Mouse (Mus musculus) left cerebral cortex, postnatal 4 days (tissue): ENCODE results near the gene Gm14214. TPM values are rescaled to one million over a fixed set of nuclear protein-coding genes. Genes with fewer than 3 reads are reported as not detected.

ENCODE experiments used
- DNase-seq: peaks from one replicate; pipeline ENCODE4 v3.0.0-alpha.2; 2022
- intact Hi-C: fragments of 180-260 bp; cut with DNase I; formaldehyde crosslinking; loops from one replicate; pipeline ENCODE4 v1.15.1; 2025
- total RNA-seq, 2 experiments: library from RNA; stranded (reverse); gene quantifications; 2 replicates each; pipeline ENCODE4 v1.2.3; 2021

Gm14214 gene
- total RNA-seq, 2 experiments from 2014 or later, result not detected

- intact Hi-C loops, result loop anchor here (10.0 kb wide), 1 partner anchor 65 kb away; no protein-coding TSS in a partner anchor
- no peak for DNase-seq
Measured at GRCm38 (mm10) chr2:154779648-154780047, 9.8 kb upstream of the Gm14214 start.

- no peak for DNase-seq
- intact Hi-C loops, result loop anchor here (10.0 kb wide), 1 partner anchor 62 kb away; no protein-coding TSS in a partner anchor
Measured at GRCm38 (mm10) chr2:154776496-154776895, 6.7 kb upstream of the Gm14214 start.

GRCm38 (mm10) chr2:154774032-154774431, 4.2 kb upstream of the Gm14214 start:
- intact Hi-C loops, result loop anchor here (10.0 kb wide), 1 partner anchor 59 kb away; no protein-coding TSS in a partner anchor
- DNase-seq, result peak; percentile 64

GRCm38 (mm10) chr2:154771604-154772003, 1.8 kb upstream of the Gm14214 start:
- intact Hi-C loops, result loop anchor here (10.0 kb wide), 1 partner anchor 57 kb away; no protein-coding TSS in a partner anchor

GRCm38 (mm10) chr2:154767051-154767450, 2.8 kb downstream of the Gm14214 start:
- DNase-seq, result no peak
- intact Hi-C loops, result no loop called here

More at GRCm38 (mm10) chr2:154771604-154772003, 1.8 kb upstream of the Gm14214 start:
- DNase-seq, result no peak

- intact Hi-C loops, result no loop called here
- no peak for DNase-seq
Measured at GRCm38 (mm10) chr2:154765554-154766008, 4.2 kb downstream of the Gm14214 start.

- no peak for DNase-seq
- intact Hi-C loops, result no loop called here
Measured at GRCm38 (mm10) chr2:154764828-154765497, 4.9 kb downstream of the Gm14214 start.

GRCm38 (mm10) chr2:154763226-154763625, 6.6 kb downstream of the Gm14214 start:
- intact Hi-C loops, result no loop called here
- DNase-seq, result no peak

GRCm38 (mm10) chr2:154758454-154758853, 11.4 kb downstream of the Gm14214 start:
- intact Hi-C loops, result no loop called here
- DNase-seq, result no peak

GRCm38 (mm10) chr2:154757691-154758090, 12.1 kb downstream of the Gm14214 start:
- intact Hi-C loops, result no loop called here
- DNase-seq, result no peak

GRCm38 (mm10) chr2:154755791-154756190, 14.0 kb downstream of the Gm14214 start:
- intact Hi-C loops, result no loop called here
- DNase-seq, result no peak

- DNase-seq, result no peak
- intact Hi-C loops, result no loop called here
Measured at GRCm38 (mm10) chr2:154754068-154754560, 15.7 kb downstream of the Gm14214 start.

GRCm38 (mm10) chr2:154751924-154752323, 17.9 kb downstream of the Gm14214 start:
- DNase-seq, result no peak
- intact Hi-C loops, result no loop called here

- DNase-seq, result peak; percentile 92
- intact Hi-C loops, result no loop called here
Measured at GRCm38 (mm10) chr2:154749046-154750036, 20.5 kb downstream of the Gm14214 start.

GRCm38 (mm10) chr2:154748383-154748782, 21.4 kb downstream of the Gm14214 start:
- intact Hi-C loops, result no loop called here
- no peak for DNase-seq

- DNase-seq, result no peak
- intact Hi-C loops, result no loop called here
Measured at GRCm38 (mm10) chr2:154743915-154744314, 25.9 kb downstream of the Gm14214 start.

GRCm38 (mm10) chr2:154742911-154743819, 26.7 kb downstream of the Gm14214 start:
- intact Hi-C loops, result no loop called here

GRCm38 (mm10) chr2:154738621-154739020, 31.2 kb downstream of the Gm14214 start:
- no peak for DNase-seq
- intact Hi-C loops, result no loop called here

More at GRCm38 (mm10) chr2:154742911-154743819, 26.7 kb downstream of the Gm14214 start:
- no peak for DNase-seq

- intact Hi-C loops, result no loop called here
- DNase-seq, result no peak
Measured at GRCm38 (mm10) chr2:154735986-154736385, 33.8 kb downstream of the Gm14214 start.

GRCm38 (mm10) chr2:154735416-154735815, 34.4 kb downstream of the Gm14214 start:
- DNase-seq, result no peak
- intact Hi-C loops, result no loop called here
